Mouse (Mus musculus) erythroblast, embryonic 14.5 days (primary cell): ENCODE measurements at regions not wholly inside any gene's neighbourhood (a gene's known extent, or its start where the extent isn't known, plus 50 kb on each side); places are given as distances from the start of the nearest gene placed in this dataset.
"Not testable (repeated sequence)": the region's sequence is repeated elsewhere in the genome, so short reads cannot be mapped to it uniquely, and the experiment has no call there.

ENCODE experiments used
- H3K27me3 ChIP-seq: 2 replicates; pipeline ENCODE4 v1.6.1; 2012; ENCODE audit warnings: inconsistent platforms; ENCODE audit not compliant: control insufficient read depth
- H3K36me3 ChIP-seq: 2 replicates; pipeline ENCODE4 v1.6.1; 2012; ENCODE audit warnings: mild to moderate bottlenecking, inconsistent platforms; ENCODE audit not compliant: control insufficient read depth
- H3K4me1 ChIP-seq: 2 replicates; pipeline ENCODE4 v1.6.1; 2012; ENCODE audit warnings: inconsistent platforms; ENCODE audit not compliant: control insufficient read depth
- H3K4me3 ChIP-seq: replicated peaks from 2 replicates; pipeline ENCODE3; 2012; ENCODE audit warnings: moderate library complexity, mild to moderate bottlenecking, inconsistent platforms
- H3K9me3 ChIP-seq: 2 replicates; pipeline ENCODE4 v1.6.1; 2012; ENCODE audit warnings: low read length, inconsistent platforms, mixed read lengths; ENCODE audit not compliant: control insufficient read depth
- GATA1 ChIP-seq: IDR thresholded peaks from 2 replicates; pipeline ENCODE4 v1.6.1; 2012; ENCODE audit warnings: low read length, inconsistent platforms, mixed read lengths
- TAL1 ChIP-seq: IDR thresholded peaks from 3 replicates; pipeline ENCODE4 v1.6.1; 2012; ENCODE audit warnings: low read length, inconsistent platforms, mixed read lengths

DNA sequence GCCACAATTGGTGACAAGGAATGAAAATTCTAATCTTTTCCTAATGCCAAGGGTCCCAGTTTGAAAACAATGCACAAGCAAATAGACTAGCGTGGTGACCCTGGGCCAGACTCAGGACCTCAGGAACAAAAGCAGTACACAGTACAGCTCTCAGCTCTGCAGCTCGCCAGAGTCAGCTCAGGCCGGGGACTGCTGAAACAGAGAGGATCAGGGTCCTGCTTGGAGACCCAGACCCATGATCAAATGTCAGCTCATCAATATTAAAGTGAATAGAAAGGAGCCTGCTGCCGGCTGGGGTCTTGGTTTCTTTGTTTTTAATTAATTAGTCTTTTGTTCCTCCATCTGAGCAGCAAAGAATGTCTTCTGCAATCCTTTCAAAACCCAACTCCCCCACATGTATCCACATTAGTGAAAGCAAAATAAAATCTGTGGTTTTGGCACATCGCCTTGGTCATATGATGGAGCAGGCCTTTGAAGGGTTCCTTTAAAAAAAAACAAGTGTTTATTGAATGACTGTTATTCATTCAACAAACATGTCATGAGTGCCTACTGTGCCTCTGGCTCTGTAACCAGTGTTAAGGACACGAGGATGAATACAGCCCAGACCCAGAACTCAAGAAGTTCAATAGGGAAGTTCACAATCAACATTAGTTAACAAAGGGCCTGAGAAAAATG, 154.4 kb downstream of the Nuak1 start:
- H3K9me3 ChIP-seq = peaks cover 4% of the 10 kb centered on the region
- H3K27me3 ChIP-seq = no peaks in the 10 kb centered on the region
- TF ChIP-seq GATA1 = no peak
- TF ChIP-seq TAL1 = no peak

GRCm38 (mm10) chr10:84294422-84294821, 146.0 kb downstream of the Nuak1 start:
- TF ChIP-seq TAL1 (no peak), GATA1 (no peak)
- no peaks in the 10 kb centered on the region for H3K9me3 ChIP-seq
- H3K4me3 ChIP-seq = no peak overlapping the region
- no peaks in the 10 kb centered on the region for H3K4me1 ChIP-seq
- no peaks in the 10 kb centered on the region for H3K27me3 ChIP-seq
- H3K36me3 ChIP-seq = no peaks in the 10 kb centered on the region

More for the DNA sequence above, 154.4 kb downstream of the Nuak1 start:
- no peak overlapping the region for H3K4me3 ChIP-seq
- H3K36me3 ChIP-seq = no peaks in the 10 kb centered on the region
- no peaks in the 10 kb centered on the region for H3K4me1 ChIP-seq

DNA sequence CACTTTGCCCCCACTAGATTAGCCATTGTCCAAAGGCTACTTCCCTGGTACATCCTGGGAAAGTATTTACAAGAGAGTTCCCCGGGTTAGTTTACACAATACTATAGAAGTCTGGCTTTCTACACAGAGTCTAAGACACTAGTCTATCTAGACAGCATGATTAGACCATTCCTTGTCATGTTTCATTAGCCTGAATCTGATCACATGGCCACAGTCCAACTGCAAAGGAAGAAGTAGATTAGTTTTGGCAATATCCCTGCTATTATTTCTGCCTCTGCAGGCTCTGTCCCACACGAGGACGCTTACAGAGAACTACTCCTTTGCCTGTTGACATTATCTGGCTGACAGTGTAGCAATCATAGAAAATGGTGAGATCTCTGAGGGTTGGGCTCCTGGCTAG, 144.2 kb downstream of the Nuak1 start:
- H3K27me3 ChIP-seq = no peaks in the 10 kb centered on the region
- H3K4me1 ChIP-seq = no peaks in the 10 kb centered on the region
- TF ChIP-seq TAL1 (no peak), GATA1 (no peak)
- no peaks in the 10 kb centered on the region for H3K9me3 ChIP-seq
- H3K4me3 ChIP-seq = no peak overlapping the region
- no peaks in the 10 kb centered on the region for H3K36me3 ChIP-seq

DNA sequence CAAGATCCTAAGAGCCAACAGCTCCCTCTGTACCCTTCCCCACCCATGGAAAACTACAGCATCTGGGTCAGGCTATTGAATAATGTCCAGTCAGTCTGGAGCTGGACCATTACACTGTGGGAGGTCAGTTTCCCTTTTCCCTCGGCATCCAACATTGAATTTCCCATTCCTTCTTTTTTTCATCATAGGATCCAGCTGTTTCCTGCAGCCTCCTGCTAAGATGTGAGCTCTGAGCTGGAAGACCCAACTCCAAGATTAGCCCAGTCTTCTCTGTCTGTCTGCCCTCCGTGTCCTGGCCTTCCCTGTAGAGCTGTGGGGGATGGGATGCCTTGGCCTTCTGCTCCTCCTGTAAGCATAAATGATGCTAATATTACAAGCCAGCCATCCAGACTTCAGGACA, 138.8 kb downstream of the Nuak1 start:
- Histone ChIP-seq H3K36me3 (no peaks in the 10 kb centered on the region), H3K4me1 (no peaks in the 10 kb centered on the region), H3K27me3 (no peaks in the 10 kb centered on the region), H3K9me3 (no peaks in the 10 kb centered on the region), H3K4me3 (no peak overlapping the region)
- TF ChIP-seq TAL1 (no peak), GATA1 (no peak)

- Histone ChIP-seq H3K36me3 (no peaks in the 10 kb centered on the region), H3K9me3 (no peaks in the 10 kb centered on the region), H3K27me3 (no peaks in the 10 kb centered on the region), H3K4me1 (no peaks in the 10 kb centered on the region), H3K4me3 (no peak overlapping the region)
- TF ChIP-seq GATA1 = no peak
- TF ChIP-seq TAL1 = no peak
Observed at GRCm38 (mm10) chr10:84302821-84303520, 137.4 kb downstream of the Nuak1 start.

- H3K4me1 ChIP-seq, H3K36me3 ChIP-seq, H3K27me3 ChIP-seq, H3K4me3 ChIP-seq, H3K9me3 ChIP-seq: not testable (repeated sequence)
Observed at GRCm38 (mm10) chr10:84308746-84309145, 131.7 kb downstream of the Nuak1 start.

GRCm38 (mm10) chr10:84310653-84311052, 129.7 kb downstream of the Nuak1 start:
- TF ChIP-seq TAL1 (no peak), GATA1 (no peak)

GRCm38 (mm10) chr10:84312656-84313055, 127.7 kb downstream of the Nuak1 start:
- H3K36me3 ChIP-seq = no peaks in the 10 kb centered on the region
- no peak overlapping the region for H3K4me3 ChIP-seq
- H3K27me3 ChIP-seq = no peaks in the 10 kb centered on the region
- no peaks in the 10 kb centered on the region for H3K4me1 ChIP-seq
- no peaks in the 10 kb centered on the region for H3K9me3 ChIP-seq
- TF ChIP-seq GATA1 (no peak), TAL1 (no peak)

More at GRCm38 (mm10) chr10:84310653-84311052, 129.7 kb downstream of the Nuak1 start:
- Histone ChIP-seq H3K27me3 (no peaks in the 10 kb centered on the region), H3K4me1 (no peaks in the 10 kb centered on the region), H3K4me3 (no peak overlapping the region), H3K9me3 (no peaks in the 10 kb centered on the region), H3K36me3 (no peaks in the 10 kb centered on the region)

GRCm38 (mm10) chr10:84316857-84317256, 123.5 kb downstream of the Nuak1 start:
- Histone ChIP-seq H3K4me1 (no peaks in the 10 kb centered on the region), H3K4me3 (no peak overlapping the region), H3K27me3 (no peaks in the 10 kb centered on the region), H3K36me3 (no peaks in the 10 kb centered on the region), H3K9me3 (no peaks in the 10 kb centered on the region)
- TF ChIP-seq TAL1 = no peak
- TF ChIP-seq GATA1 = no peak
